Mouse (Mus musculus): ENCODE data around the gene Ccl6.

Ccl6 gene

GRCm38 (mm10) chr11:83595669-83596455 is 3.0 kb upstream of the Ccl6 start:
- no peak for DNase-seq (ENCODE audit: low spot score)

- DNase-seq (ENCODE audit: low spot score), result no peak
These were observed 566 bp upstream of the Ccl6 start for GRCm38 (mm10) chr11:83593453-83593852.

- no peak for DNase-seq (ENCODE audit: low spot score)
These were observed 8.7 kb downstream of the Ccl6 start for GRCm38 (mm10) chr11:83584232-83584631.

GRCm38 (mm10) chr11:83583450-83583754 is 9.5 kb downstream of the Ccl6 start:
- no peak for DNase-seq (ENCODE audit: low spot score)

- DNase-seq (ENCODE audit: low spot score), result no peak
These were observed 10.0 kb downstream of the Ccl6 start for GRCm38 (mm10) chr11:83582626-83583449.

- no peak for DNase-seq (ENCODE audit: low spot score)
These were observed 11.0 kb downstream of the Ccl6 start for GRCm38 (mm10) chr11:83581626-83582610.

GRCm38 (mm10) chr11:83580699-83581232 is 12.1 kb downstream of the Ccl6 start:
- DNase-seq (ENCODE audit: low spot score), result no peak

GRCm38 (mm10) chr11:83578999-83579398 is 13.9 kb downstream of the Ccl6 start:
- DNase-seq (ENCODE audit: low spot score), result no peak

GRCm38 (mm10) chr11:83578186-83578760 is 14.6 kb downstream of the Ccl6 start, which contains the start of gene Ccl9:
Gene Ccl9 (minus strand): TSS chr11:83578636.
- no peak for DNase-seq (ENCODE audit: low spot score)

GRCm38 (mm10) chr11:83576927-83577555 is 15.8 kb downstream of the Ccl6 start:
- DNase-seq (ENCODE audit: low spot score), result no peak

GRCm38 (mm10) chr11:83572834-83573233 is 20.1 kb downstream of the Ccl6 start:
- DNase-seq (ENCODE audit: low spot score), result no peak

- peak; percentile 37 for DNase-seq (ENCODE audit: low spot score)
These were observed 20.7 kb downstream of the Ccl6 start for GRCm38 (mm10) chr11:83572223-83572622.

- DNase-seq (ENCODE audit: low spot score), result no peak
These were observed 22.7 kb downstream of the Ccl6 start for GRCm38 (mm10) chr11:83570189-83570588.

GRCm38 (mm10) chr11:83569249-83569648 is 23.6 kb downstream of the Ccl6 start:
- DNase-seq (ENCODE audit: low spot score), result no peak

- no peak for DNase-seq (ENCODE audit: low spot score)
These were observed 24.1 kb downstream of the Ccl6 start for GRCm38 (mm10) chr11:83568786-83569185.

- no peak for DNase-seq (ENCODE audit: low spot score)
These were observed 24.8 kb downstream of the Ccl6 start for GRCm38 (mm10) chr11:83568061-83568460.

- no peak for DNase-seq (ENCODE audit: low spot score)
These were observed 25.6 kb downstream of the Ccl6 start for GRCm38 (mm10) chr11:83567311-83567710.

GRCm38 (mm10) chr11:83566617-83567016 is 26.3 kb downstream of the Ccl6 start:
- no peak for DNase-seq (ENCODE audit: low spot score)

GRCm38 (mm10) chr11:83563754-83564153 is 29.1 kb downstream of the Ccl6 start:
- no peak for DNase-seq (ENCODE audit: low spot score)

- DNase-seq (ENCODE audit: low spot score), result no peak
These were observed 30.5 kb downstream of the Ccl6 start for GRCm38 (mm10) chr11:83562311-83562887.

- DNase-seq (ENCODE audit: low spot score), result no peak
These were observed 32.5 kb downstream of the Ccl6 start for GRCm38 (mm10) chr11:83560405-83560804.

All from layer of hippocampus, adult 11-12 months (tissue).